Mouse (Mus musculus): ENCODE data around the gene Rpusd3.

GRCm38 (mm10) chr6:113405483-113405882 lies 13.7 kb downstream of the Rpusd3 start:
- TF ChIP-seq CTCF (IDR thresholded peaks at IDR 0.05; ENCODE audit: insufficient read depth, low read length) = no peak
- no peak for TF ChIP-seq POLR2A (IDR thresholded peaks at IDR 0.05; ENCODE audit: borderline replicate concordance, extremely low read depth, low read depth, low read length)
